Mouse (Mus musculus) adipose tissue, adult 10 weeks (tissue): ENCODE data around the gene Olfr1101. TPM values are rescaled to one million over a fixed set of nuclear protein-coding genes. Genes with fewer than 3 reads are reported as not detected.

ENCODE experiments used
- polyA plus RNA-seq: library from polyadenylated mRNA; stranded (reverse); fragments of 350-450 nt; fragmentation: Illumina TruSeq; extraction: RNeasy Lipid Tissue Mini Kit (QIAGEN cat#74804); gene quantifications from one replicate; pipeline ENCODE4 v1.2.3, GENCODE M21; 2014; ENCODE audit warnings: low read depth, low replicate concordance

Olfr1101 gene
- polyA plus RNA-seq = not detected

GRCm38 (mm10) chr2:86991121-86991520 lies at the start of gene Olfr1101:
TSS of gene Olfr1101 (minus strand) at chr2:86991221.

DNA sequence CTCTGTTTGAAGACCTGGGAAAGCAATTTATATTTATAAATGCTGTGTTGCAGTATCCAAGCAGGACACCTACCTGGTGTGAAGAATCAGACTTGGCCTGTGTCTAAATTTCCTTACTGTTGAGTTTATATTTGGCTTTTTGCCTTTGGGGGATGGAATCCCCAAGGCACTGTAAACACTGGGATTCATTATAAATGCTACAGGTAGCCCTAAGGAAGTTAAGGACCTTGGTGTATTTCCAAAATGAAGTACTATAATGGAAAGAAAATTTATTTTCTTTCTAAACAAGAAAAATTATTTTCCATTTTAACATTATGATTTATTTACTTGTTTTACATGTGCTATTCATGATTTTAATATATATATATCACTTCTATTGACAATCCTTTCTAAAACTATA lies 45.4 kb upstream of the Olfr1101 start, which contains the start of gene Olfr1105:
Olfr1105 (minus strand) TSS at position 101 of the 400 bp plus-strand sequence.

DNA sequence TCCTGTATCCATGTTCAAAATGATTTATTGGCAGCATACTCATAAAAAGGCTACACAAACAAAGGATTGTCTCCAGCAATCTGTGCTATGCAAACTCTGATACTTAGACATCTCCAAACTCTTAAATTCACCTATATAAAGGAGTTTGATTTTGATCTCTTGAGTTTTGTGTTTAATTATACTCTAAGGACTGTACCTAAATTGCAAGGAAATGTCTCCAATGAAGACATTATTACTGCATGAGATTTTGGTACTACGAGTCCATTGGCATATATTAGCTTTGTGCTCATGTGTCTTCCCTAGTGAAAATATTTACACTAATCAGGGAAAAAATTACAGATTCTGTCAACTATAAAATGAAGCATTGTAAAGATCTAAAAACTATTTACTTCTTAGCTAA lies 36.0 kb upstream of the Olfr1101 start, which contains the start of gene Olfr1104:
Olfr1104 (minus strand) TSS at position 101 of the 400 bp plus-strand sequence.

GRCm38 (mm10) chr2:86998098-86998497 lies 7.1 kb upstream of the Olfr1101 start, which contains the start of gene Olfr1102:
TSS of gene Olfr1102 (plus strand) at chr2:86998398.

DNA sequence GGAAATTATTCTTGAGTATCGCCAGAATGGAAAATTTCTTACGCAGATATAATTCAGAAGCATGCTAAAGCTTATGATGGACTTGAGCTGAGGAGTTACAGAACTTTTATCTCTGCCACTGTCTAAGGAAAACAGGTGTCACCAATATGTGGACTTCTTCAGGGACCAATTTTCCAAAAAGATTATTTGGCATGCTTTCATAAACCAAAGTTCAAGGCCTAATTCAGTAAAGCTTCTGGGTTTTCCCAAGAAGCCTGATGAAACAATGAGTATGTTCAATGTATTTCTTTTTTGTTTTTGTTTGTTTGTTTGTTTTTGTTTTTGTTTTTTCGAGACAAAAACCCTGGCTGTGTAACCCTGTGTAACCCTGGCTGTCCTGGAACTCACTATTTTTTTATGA lies 11.2 kb downstream of the Olfr1101 start, which contains the start of gene Olfr1100:
Olfr1100 (minus strand) TSS at position 101 of the 400 bp plus-strand sequence.

DNA sequence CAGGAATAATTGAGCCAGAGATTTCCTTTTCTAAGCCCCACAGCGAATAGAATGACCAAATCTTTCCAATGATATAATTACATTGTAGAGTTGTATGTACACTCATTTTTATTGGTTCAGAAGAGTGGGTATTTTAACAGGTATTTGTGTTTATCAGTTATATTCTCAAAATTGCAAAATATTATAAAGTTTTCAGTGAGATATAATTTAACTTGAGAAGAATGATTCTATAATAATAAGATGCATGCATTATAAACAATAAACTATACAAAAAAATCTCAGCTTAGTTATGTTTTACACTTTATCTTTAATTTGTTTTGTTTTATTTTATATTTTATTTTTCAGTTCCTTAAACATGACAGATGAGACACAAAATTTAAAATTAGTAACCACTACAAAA lies 30.4 kb downstream of the Olfr1101 start, which contains the start of gene Olfr1099:
Olfr1099 (minus strand) TSS at position 101 of the 400 bp plus-strand sequence.

Other genes with a start within 250 kb of the Olfr1101 start
- gene Olfr1090, start 232.2 kb downstream of the Olfr1101 start, polyA plus RNA-seq = not detected
- gene Olfr1093, start 208.7 kb downstream of the Olfr1101 start, polyA plus RNA-seq = not detected
- gene Olfr141, start 181.2 kb downstream of the Olfr1101 start, polyA plus RNA-seq = not detected
- gene Olfr1094, start 166.6 kb downstream of the Olfr1101 start, polyA plus RNA-seq = not detected
- gene Olfr1095, start 139.5 kb downstream of the Olfr1101 start, polyA plus RNA-seq = not detected
- gene Gm13723, start 116.4 kb downstream of the Olfr1101 start, polyA plus RNA-seq = not detected
- gene Olfr1097, start 99.0 kb downstream of the Olfr1101 start, polyA plus RNA-seq = not detected
- not detected for gene Olfr1098, start 66.7 kb downstream of the Olfr1101 start, polyA plus RNA-seq
- gene Olfr1099, start 30.5 kb downstream of the Olfr1101 start, polyA plus RNA-seq = not detected
- not detected for gene Olfr1100, start 11.3 kb downstream of the Olfr1101 start, polyA plus RNA-seq
- gene Olfr1102, start 7.2 kb upstream of the Olfr1101 start, polyA plus RNA-seq = not detected
- not detected for gene Olfr1104, start 35.9 kb upstream of the Olfr1101 start, polyA plus RNA-seq
- not detected for gene Olfr1105, start 45.3 kb upstream of the Olfr1101 start, polyA plus RNA-seq
- gene Olfr1106, start 61.1 kb upstream of the Olfr1101 start, polyA plus RNA-seq = not detected
- gene Olfr1107, start 84.6 kb upstream of the Olfr1101 start, polyA plus RNA-seq = not detected
- not detected for gene Olfr1109, start 104.8 kb upstream of the Olfr1101 start, polyA plus RNA-seq
- gene Olfr259, start 123.3 kb upstream of the Olfr1101 start, polyA plus RNA-seq = not detected
- not detected for gene Olfr1110, start 149.1 kb upstream of the Olfr1101 start, polyA plus RNA-seq
- not detected for gene Olfr1111, start 161.4 kb upstream of the Olfr1101 start, polyA plus RNA-seq
- gene Olfr1112, start 196.6 kb upstream of the Olfr1101 start, polyA plus RNA-seq = not detected
- not detected for gene Olfr1113, start 217.7 kb upstream of the Olfr1101 start, polyA plus RNA-seq